In genomic region chr8:53680846-53681245, GRCm38 (mm10) we compare ENCODE assay signal across 9 mouse cellular contexts. TPM values are rescaled to one million over a fixed set of nuclear protein-coding genes. Genes with fewer than 3 reads are reported as not detected.
DNase-seq lines count a peak whose midpoint lies in the region; ATAC-seq and TF ChIP-seq lines count a peak whose summit lies in the region.
"Had no signal": no experiment of that assay in that cellular context is flagged by ENCODE, and none has a peak within 500 bp of the region (broad histone marks: within the 10 kb centered on the region; RNA-seq: fewer than 3 reads in every experiment).

No protein-coding gene starts in this region.

- no peak for DNase-seq in kidney, adult 2 months
- DNase-seq in kidney, adult 9 months, result no peak
- DNase-seq in cerebellum, adult 11-12 months, result peak; percentile 18
- peak; percentile 89 for DNase-seq in forebrain, postnatal 0 days
- peak; percentile 90 for DNase-seq in hindbrain, postnatal 0 days (ENCODE audit: low spot score)
- peak; percentile 75 for DNase-seq in limb, embryonic 14.5 days (ENCODE audit: low spot score)
- DNase-seq in adipocyte (ENCODE audit: low spot score), result no peak
- DNase-seq: liver, embryonic 13.5 days had no signal

- WGBS in kidney, adult 2 months, result 26% methylated on average over 12 of the region's 12 CpGs
- 11% methylated on average over 12 of the region's 12 CpGs for WGBS in forebrain, postnatal 0 days
- WGBS in hindbrain, postnatal 0 days, result 15% methylated on average over 12 of the region's 12 CpGs
- 20% methylated on average over 12 of the region's 12 CpGs for WGBS in limb, embryonic 14.5 days

- no peak overlapping the region for H3K4me3 ChIP-seq in kidney, adult 2 months (ENCODE audit: insufficient read depth, low read depth, low read length)
- no peak overlapping the region for H3K4me3 ChIP-seq in forebrain, postnatal 0 days (ENCODE audit: low read depth, low read length)
- H3K4me3 ChIP-seq in hindbrain, postnatal 0 days (ENCODE audit: low read length), result no peak overlapping the region
- no peak overlapping the region for H3K4me3 ChIP-seq in limb, embryonic 14.5 days (replicated peaks; ENCODE audit: low read length)
- H3K4me3 ChIP-seq: liver, embryonic 13.5 days had no signal

- H3K4me1 ChIP-seq in kidney, adult 2 months (ENCODE audit: control insufficient read depth, insufficient read depth, low read length), result no peaks in the 10 kb centered on the region
- H3K4me1 ChIP-seq in forebrain, postnatal 0 days (ENCODE audit: insufficient read depth), result no peaks in the 10 kb centered on the region
- H3K4me1 ChIP-seq in hindbrain, postnatal 0 days (ENCODE audit: insufficient read depth, low read length), result no peaks in the 10 kb centered on the region
- no peaks in the 10 kb centered on the region for H3K4me1 ChIP-seq in limb, embryonic 14.5 days (ENCODE audit: control insufficient read depth, insufficient read depth, low read length)
- H3K4me1 ChIP-seq: liver, embryonic 13.5 days had no signal

- no peak for TF ChIP-seq POLR2A in kidney, adult 2 months (IDR thresholded peaks at IDR 0.05; ENCODE audit: low read depth, low read length)
- no peak for TF ChIP-seq POLR2A in limb, embryonic 14.5 days (IDR thresholded peaks at IDR 0.05; ENCODE audit: borderline replicate concordance, extremely low read depth, insufficient read depth, insufficient read length)

- no peaks in the 10 kb centered on the region for H3K27me3 ChIP-seq in kidney, adult 2 months (replicated peaks; ENCODE audit: control insufficient read depth, insufficient read depth, low read length)
- no peaks in the 10 kb centered on the region for H3K27me3 ChIP-seq in forebrain, postnatal 0 days (ENCODE audit: insufficient read depth, low read length)
- no peaks in the 10 kb centered on the region for H3K27me3 ChIP-seq in hindbrain, postnatal 0 days (ENCODE audit: insufficient read depth, low read length)
- no peaks in the 10 kb centered on the region for H3K27me3 ChIP-seq in limb, embryonic 14.5 days (ENCODE audit: control insufficient read depth, insufficient read depth, low read length)
- H3K27me3 ChIP-seq: liver, embryonic 13.5 days had no signal

- H3K27ac ChIP-seq in kidney, adult 2 months (ENCODE audit: insufficient read depth, low read depth, low read length), result no peak overlapping the region
- no peak overlapping the region for H3K27ac ChIP-seq in forebrain, postnatal 0 days (ENCODE audit: low read depth, low read length)
- H3K27ac ChIP-seq in hindbrain, postnatal 0 days, result no peak overlapping the region
- no peak overlapping the region for H3K27ac ChIP-seq in limb, embryonic 14.5 days (replicated peaks; ENCODE audit: low read depth, low read length)
- H3K27ac ChIP-seq: liver, embryonic 13.5 days had no signal

- H3K9ac ChIP-seq in forebrain, postnatal 0 days, result no peak overlapping the region
- no peak overlapping the region for H3K9ac ChIP-seq in hindbrain, postnatal 0 days (replicated peaks; ENCODE audit: low read length)
- no peak overlapping the region for H3K9ac ChIP-seq in limb, embryonic 14.5 days (ENCODE audit: low read depth, low read length, severe bottlenecking)
- H3K9ac ChIP-seq: liver, embryonic 13.5 days had no signal

- no peak overlapping the region for H3K4me2 ChIP-seq in forebrain, postnatal 0 days (ENCODE audit: low read depth)
- no peak overlapping the region for H3K4me2 ChIP-seq in hindbrain, postnatal 0 days (ENCODE audit: low read depth, low read length)
- no peak overlapping the region for H3K4me2 ChIP-seq in limb, embryonic 14.5 days (replicated peaks; ENCODE audit: low read depth, low read length, severe bottlenecking)
- H3K4me2 ChIP-seq: liver, embryonic 13.5 days had no signal

- 0 out of 2 replicates have a peak, but pooled peaks cover 3% of the 10 kb centered on the region for H3K9me3 ChIP-seq in forebrain, postnatal 0 days (ENCODE audit: low read length)
- H3K9me3 ChIP-seq in hindbrain, postnatal 0 days (ENCODE audit: low read length), result no peaks in the 10 kb centered on the region
- no peaks in the 10 kb centered on the region for H3K9me3 ChIP-seq in limb, embryonic 14.5 days (ENCODE audit: control insufficient read depth, low read length)
- H3K9me3 ChIP-seq: liver, embryonic 13.5 days had no signal

- no peaks in the 10 kb centered on the region for H3K36me3 ChIP-seq in kidney, adult 2 months (ENCODE audit: control insufficient read depth, insufficient read depth, low read length)
- H3K36me3 ChIP-seq in forebrain, postnatal 0 days (ENCODE audit: insufficient read depth), result no peaks in the 10 kb centered on the region
- H3K36me3 ChIP-seq in hindbrain, postnatal 0 days (ENCODE audit: insufficient read depth, low read length), result no peaks in the 10 kb centered on the region
- H3K36me3 ChIP-seq in limb, embryonic 14.5 days (ENCODE audit: control insufficient read depth, insufficient read depth, low read length), result no peaks in the 10 kb centered on the region
- H3K36me3 ChIP-seq: liver, embryonic 13.5 days had no signal

- ATAC-seq in forebrain, postnatal 0 days, result peak; percentile 98
- ATAC-seq in hindbrain, postnatal 0 days, result peak; percentile 91
- ATAC-seq in limb, embryonic 14.5 days (ENCODE audit: low FRiP score, low read depth), result peak; percentile 57; the same call in 1 of the 2 replicates
- 0 out of 2 replicates have a peak, but pooled peaks have one; percentile 44 for ATAC-seq in neutrophil, adult 5-6 weeks (ENCODE audit: extremely low read depth, insufficient number of reproducible peaks, low FRiP score, poor library complexity, severe bottlenecking)

- TF ChIP-seq CTCF in kidney, adult 2 months (conservative IDR thresholded peaks at IDR 0.05; ENCODE audit: insufficient read depth, insufficient read length, low read depth, low read length), result peak; percentile 44
- TF ChIP-seq CTCF in forebrain, postnatal 0 days (IDR thresholded peaks at IDR 0.05; ENCODE audit: low read depth), result peak; percentile 97
- peak; percentile 93 for TF ChIP-seq CTCF in hindbrain, postnatal 0 days (IDR thresholded peaks at IDR 0.05; ENCODE audit: low read depth)

RNA-seq across cellular contexts. Expression of gene Neil3, which starts 42.0 kb away (rescaled TPM):
- polyA plus RNA-seq in kidney, adult 2 months (2012; rRNA removed), result 0.08 and 0.13 TPM in 2 replicates
- 1.8 and 2.4 TPM in 2 replicates for total RNA-seq in forebrain, postnatal 0 days (2014; rRNA removed)
- polyA plus RNA-seq in forebrain, postnatal 0 days (2015; fragmentation: Nextera tagmentation; extraction: Ambion mirVana), result 3.3 and 4.5 TPM in 2 replicates
- 1.7 and 1.8 TPM in 2 replicates for total RNA-seq in hindbrain, postnatal 0 days (2014; rRNA removed)
- 5.1 and 6.8 TPM in 2 replicates for polyA plus RNA-seq in hindbrain, postnatal 0 days (2015; fragmentation: Nextera tagmentation; extraction: Ambion mirVana)
- polyA plus RNA-seq in limb, embryonic 14.5 days (2012; rRNA removed), result 19.4 and 30.5 TPM in 2 replicates
- 16.8 and 21.6 TPM in 2 replicates for polyA plus RNA-seq in limb, embryonic 14.5 days (2014; fragmentation: Nextera tagmentation; extraction: Ambion mirVana)
- total RNA-seq in neutrophil, adult 5-6 weeks (2017), result 1.6 and 3.3 TPM in 2 replicates

Comparison
In these comparisons a context has a peak if more than half of its experiments do, and no peak if none do; other contexts are left out.
1. DNase-seq: peak in cerebellum, adult 11-12 months (single experiment), forebrain, postnatal 0 days (single experiment), hindbrain, postnatal 0 days (single experiment) and limb, embryonic 14.5 days (single experiment); none in kidney, adult 2 months (single experiment), kidney, adult 9 months (single experiment) and adipocyte (single experiment).
2. CTCF ChIP-seq: peak in every context shown above with its lines; median percentile 97 in forebrain, postnatal 0 days; 93 in hindbrain, postnatal 0 days; 44 in kidney, adult 2 months.
3. ATAC-seq: peak in every context shown above with its lines; median percentile 98 in forebrain, postnatal 0 days; 91 in hindbrain, postnatal 0 days; 57 in limb, embryonic 14.5 days; 44 in neutrophil, adult 5-6 weeks.